Mouse (Mus musculus): ENCODE results near the gene Rassf1. TPM values are rescaled to one million over a fixed set of nuclear protein-coding genes. Genes with fewer than 3 reads are reported as not detected.

The Rassf1 gene
- polyA plus RNA-seq, 1 experiment from 2014 or later, result 54.1 TPM

DNA sequence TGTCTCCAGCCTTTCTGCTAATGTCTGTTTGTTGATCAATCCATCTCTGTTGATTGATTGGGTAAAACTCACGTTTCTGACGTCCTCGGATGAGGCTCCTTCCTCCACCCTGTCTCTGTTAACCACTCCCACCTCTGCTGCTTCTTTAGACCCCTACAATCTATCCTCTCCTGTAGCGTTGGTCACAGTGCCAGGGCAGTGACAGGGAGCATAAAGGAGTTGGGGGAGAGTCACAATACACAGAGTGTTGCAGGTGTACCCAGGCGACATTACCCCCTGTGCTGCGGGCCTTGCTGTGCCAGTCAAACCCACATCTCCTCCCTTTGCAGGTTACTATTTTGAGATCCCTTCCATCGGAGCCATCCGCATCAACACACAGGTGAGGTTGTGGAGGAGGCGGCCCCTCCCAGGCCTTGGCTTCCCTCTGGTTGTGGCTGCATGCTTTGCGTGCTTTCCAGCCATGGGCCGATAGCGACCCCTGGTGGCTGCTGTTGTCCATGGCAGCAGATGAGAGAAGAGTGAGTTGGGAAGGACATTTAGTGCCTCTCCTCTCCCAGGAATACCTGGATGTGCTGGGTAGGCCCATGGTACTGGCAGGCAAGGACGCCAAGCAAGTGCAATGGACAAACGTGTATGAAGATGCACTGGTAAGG lies 36.9 kb upstream of the Rassf1 start:
- Histone ChIP-seq H3K27ac (ENCODE audit: low read length) (no peak overlapping the region), H3K4me3 (ENCODE audit: low read depth, low read length) (no peak overlapping the region), H3K9ac (replicated peaks; ENCODE audit: low read depth, low read length) (no peak overlapping the region), H3K9me3 (ENCODE audit: control insufficient read depth, low read depth, low read length) (no peaks in the 10 kb centered on the region), H3K4me1 (ENCODE audit: control insufficient read depth, insufficient read depth, low read length) (no peaks in the 10 kb centered on the region), H3K4me2 (replicated peaks; ENCODE audit: low read depth, low read length) (no peak overlapping the region), H3K36me3 (ENCODE audit: control insufficient read depth, insufficient read depth, low read length) (no peaks in the 10 kb centered on the region), H3K27me3 (ENCODE audit: control insufficient read depth, insufficient read depth, low read length) (no peaks in the 10 kb centered on the region)
- WGBS, result 17% methylated on average over 14 of the region's 14 CpGs
- 0 out of 2 replicates have a peak, but pooled peaks have one; percentile 16 for ATAC-seq (ENCODE audit: insufficient number of reproducible peaks, insufficient read depth, low FRiP score, low read depth)

DNA sequence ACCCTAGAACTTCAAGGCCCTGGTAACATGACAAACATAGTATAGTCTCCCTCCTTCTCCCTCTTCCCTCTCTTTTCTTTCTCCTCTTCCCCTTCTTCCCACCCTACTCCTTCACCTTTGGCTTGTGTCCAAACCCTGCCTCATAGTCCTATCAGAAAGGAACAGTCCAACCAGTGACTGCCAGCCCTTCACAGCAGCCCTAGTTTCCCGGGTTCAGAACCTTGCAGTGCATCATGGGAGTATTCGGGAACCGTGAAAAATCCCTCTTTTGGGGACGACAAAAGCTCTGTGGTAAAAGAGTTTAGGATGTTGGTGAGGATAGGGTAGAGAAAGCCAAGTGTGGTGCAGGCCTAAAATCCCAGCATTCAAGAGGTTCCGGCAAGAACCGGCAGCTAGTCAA lies 31.0 kb upstream of the Rassf1 start:
- Histone ChIP-seq H3K4me1 (ENCODE audit: control insufficient read depth, insufficient read depth, low read length) (peaks cover 13% of the 10 kb centered on the region), H3K9me3 (ENCODE audit: control insufficient read depth, low read depth, low read length) (no peaks in the 10 kb centered on the region), H3K4me2 (replicated peaks; ENCODE audit: low read depth, low read length) (no peak overlapping the region), H3K27me3 (ENCODE audit: control insufficient read depth, insufficient read depth, low read length) (no peaks in the 10 kb centered on the region), H3K9ac (replicated peaks; ENCODE audit: low read depth, low read length) (no peak overlapping the region), H3K27ac (ENCODE audit: low read length) (no peak overlapping the region), H3K36me3 (ENCODE audit: control insufficient read depth, insufficient read depth, low read length) (no peaks in the 10 kb centered on the region), H3K4me3 (ENCODE audit: low read depth, low read length) (no peak overlapping the region)
- 67% methylated on average over 6 of the region's 6 CpGs for WGBS
- no peak for ATAC-seq (ENCODE audit: insufficient number of reproducible peaks, insufficient read depth, low FRiP score, low read depth)

DNA sequence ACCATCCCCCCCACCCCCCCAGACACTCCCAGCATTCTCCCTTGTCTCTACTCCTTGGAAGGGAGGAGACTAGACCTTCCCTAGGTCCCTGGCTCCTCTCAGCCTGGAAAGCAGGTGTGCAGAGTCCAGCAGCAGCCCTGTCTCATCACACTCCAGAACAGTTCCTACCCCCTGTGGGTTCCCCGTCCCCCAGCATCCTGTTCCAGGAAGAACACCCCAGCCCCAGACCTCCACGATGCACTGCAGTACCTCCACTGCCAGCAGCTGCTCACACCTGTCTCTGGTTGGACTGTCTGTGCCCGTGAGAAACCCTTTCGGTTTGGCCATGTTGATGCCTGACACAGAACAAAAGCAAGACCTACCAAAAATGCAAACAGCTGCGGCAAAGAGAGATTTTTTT lies 30.2 kb upstream of the Rassf1 start:
- peak overlapping the region; percentile 42; the same call in 1 of the 2 replicates for H3K4me2 ChIP-seq (replicated peaks; ENCODE audit: low read depth, low read length)
- no peak overlapping the region for H3K9ac ChIP-seq (replicated peaks; ENCODE audit: low read depth, low read length)
- H3K4me1 ChIP-seq (ENCODE audit: control insufficient read depth, insufficient read depth, low read length), result peaks cover 13% of the 10 kb centered on the region
- H3K4me3 ChIP-seq (ENCODE audit: low read depth, low read length), result no peak overlapping the region
- 0 out of 2 replicates have a peak, but pooled peaks cover 8% of the 10 kb centered on the region for H3K27me3 ChIP-seq (ENCODE audit: control insufficient read depth, insufficient read depth, low read length)
- WGBS, result 29% methylated on average over 5 of the region's 5 CpGs
- peak; percentile 10; the same call in 1 of the 2 replicates for ATAC-seq (ENCODE audit: insufficient number of reproducible peaks, insufficient read depth, low FRiP score, low read depth)
- no peaks in the 10 kb centered on the region for H3K36me3 ChIP-seq (ENCODE audit: control insufficient read depth, insufficient read depth, low read length)
- no peaks in the 10 kb centered on the region for H3K9me3 ChIP-seq (ENCODE audit: control insufficient read depth, low read depth, low read length)
- H3K27ac ChIP-seq (ENCODE audit: low read length), result no peak overlapping the region

DNA sequence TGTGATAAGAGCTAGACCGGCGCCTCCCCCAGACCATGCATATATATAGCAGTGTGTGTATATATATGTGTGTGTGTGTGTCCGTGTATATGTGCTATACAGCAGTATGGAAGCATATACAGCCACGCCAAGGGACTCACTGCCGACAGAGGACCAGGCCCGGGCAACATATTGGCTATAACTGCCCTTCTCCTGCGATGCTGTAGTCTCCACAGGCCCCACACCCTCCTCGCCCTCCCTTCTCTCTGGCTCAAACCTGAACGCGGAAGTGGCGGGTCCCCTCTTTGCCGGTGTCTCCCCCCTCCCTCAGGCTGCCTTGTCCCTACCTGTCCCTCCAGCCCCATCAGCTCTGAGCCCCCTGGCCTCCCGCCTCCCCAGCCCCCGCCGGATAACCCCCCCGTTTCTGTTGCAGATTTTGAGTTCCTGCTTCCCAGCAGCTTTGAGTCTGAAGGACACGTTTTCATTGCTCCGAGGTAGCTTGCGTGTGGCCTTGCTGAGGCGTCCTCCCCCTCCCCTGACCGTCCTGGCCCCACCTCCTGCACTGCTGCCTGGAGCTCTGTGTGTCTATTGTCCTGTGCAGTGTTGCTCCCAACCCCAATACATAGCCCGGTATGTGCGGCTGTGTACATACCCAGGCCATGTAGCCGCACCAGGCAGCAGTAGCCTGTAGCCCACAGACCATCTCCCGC lies 29.5 kb upstream of the Rassf1 start:
- H3K4me3 ChIP-seq (ENCODE audit: low read depth, low read length), result 0 out of 2 replicates have a peak overlapping the region, but pooled peaks have one; percentile 5
- peak; percentile 69 for ATAC-seq (ENCODE audit: insufficient number of reproducible peaks, insufficient read depth, low FRiP score, low read depth)
- H3K36me3 ChIP-seq (ENCODE audit: control insufficient read depth, insufficient read depth, low read length), result no peaks in the 10 kb centered on the region
- 20% methylated on average over 24 of the region's 25 CpGs for WGBS
- peak overlapping the region; percentile 42 for H3K4me2 ChIP-seq (replicated peaks; ENCODE audit: low read depth, low read length)
- peaks cover 13% of the 10 kb centered on the region for H3K4me1 ChIP-seq (ENCODE audit: control insufficient read depth, insufficient read depth, low read length)
- H3K27ac ChIP-seq (ENCODE audit: low read length), result peak overlapping the region; percentile 44; the same call in 1 of the 2 replicates
- 0 out of 2 replicates have a peak, but pooled peaks cover 8% of the 10 kb centered on the region for H3K27me3 ChIP-seq (ENCODE audit: control insufficient read depth, insufficient read depth, low read length)
- H3K9me3 ChIP-seq (ENCODE audit: control insufficient read depth, low read depth, low read length), result no peaks in the 10 kb centered on the region
- H3K9ac ChIP-seq (replicated peaks; ENCODE audit: low read depth, low read length), result 0 out of 2 replicates have a peak overlapping the region, but pooled peaks have one; percentile 6

DNA sequence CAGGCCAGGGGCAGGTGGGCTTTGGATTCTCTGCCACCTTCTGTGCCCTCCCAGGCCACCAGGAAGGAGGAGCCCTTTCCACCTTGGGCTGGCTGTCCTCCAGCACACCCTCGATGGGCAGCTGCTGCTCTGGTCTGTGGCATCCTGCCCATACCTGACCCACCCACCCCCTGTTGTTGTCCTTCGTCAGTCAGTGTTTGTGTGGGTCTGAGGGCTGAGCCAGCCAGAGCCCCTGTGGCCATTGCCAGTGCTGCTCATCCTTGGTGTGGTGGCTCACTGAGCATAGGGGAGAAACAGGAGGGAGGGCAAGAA lies 29.0 kb upstream of the Rassf1 start:
- ATAC-seq (ENCODE audit: insufficient number of reproducible peaks, insufficient read depth, low FRiP score, low read depth), result no peak
- 29% methylated on average over 2 of the region's 2 CpGs for WGBS
- Histone ChIP-seq H3K36me3 (ENCODE audit: control insufficient read depth, insufficient read depth, low read length) (no peaks in the 10 kb centered on the region), H3K4me1 (ENCODE audit: control insufficient read depth, insufficient read depth, low read length) (peaks cover 13% of the 10 kb centered on the region), H3K27me3 (ENCODE audit: control insufficient read depth, insufficient read depth, low read length) (0 out of 2 replicates have a peak, but pooled peaks cover 8% of the 10 kb centered on the region), H3K9me3 (ENCODE audit: control insufficient read depth, low read depth, low read length) (no peaks in the 10 kb centered on the region), H3K27ac (ENCODE audit: low read length) (peak overlapping the region; percentile 44; the same call in 1 of the 2 replicates), H3K4me3 (ENCODE audit: low read depth, low read length) (no peak overlapping the region), H3K4me2 (replicated peaks; ENCODE audit: low read depth, low read length) (peak overlapping the region; percentile 42), H3K9ac (replicated peaks; ENCODE audit: low read depth, low read length) (no peak overlapping the region)

DNA sequence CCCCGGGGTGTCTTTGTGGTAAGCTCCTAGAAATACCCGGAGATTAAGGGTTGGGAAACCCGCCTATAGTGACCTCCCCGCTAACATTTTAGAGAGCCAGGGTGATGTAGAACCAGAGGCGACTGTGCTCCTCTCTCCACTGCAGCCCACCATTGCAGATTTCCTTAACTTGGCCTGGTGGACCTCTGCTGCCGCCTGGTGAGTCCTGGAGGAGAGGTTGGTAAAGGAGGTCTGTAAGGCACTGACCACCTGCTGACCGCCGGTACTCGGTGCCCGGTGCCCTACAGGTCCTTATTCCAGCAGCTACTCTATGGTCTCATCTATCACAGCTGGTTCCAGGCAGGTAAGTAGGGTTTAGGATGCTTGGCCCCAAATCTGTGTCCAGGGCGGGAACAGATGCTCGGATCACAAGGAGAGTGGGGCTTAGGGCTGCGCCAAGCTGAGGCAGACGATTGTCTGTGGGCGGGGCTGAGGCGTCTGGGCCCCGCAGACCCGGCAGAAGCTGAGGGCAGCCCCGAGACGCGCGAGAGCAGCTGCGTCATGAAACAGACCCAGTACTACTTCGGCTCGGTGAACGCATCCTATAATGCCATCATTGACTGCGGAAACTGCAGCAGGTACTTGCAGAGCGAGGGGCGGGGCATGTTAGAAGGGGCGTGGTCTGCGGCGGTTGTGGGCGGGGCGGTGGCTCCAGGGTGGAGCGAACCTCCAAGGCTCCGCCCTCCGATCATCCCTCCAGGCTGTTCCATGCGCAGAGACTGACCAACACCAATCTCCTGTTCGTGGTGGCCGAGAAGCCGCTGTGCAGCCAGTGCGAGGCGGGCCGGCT lies 24.9 kb upstream of the Rassf1 start:
- Histone ChIP-seq H3K4me1 (ENCODE audit: control insufficient read depth, insufficient read depth, low read length) (peaks cover 7% of the 10 kb centered on the region), H3K9ac (replicated peaks; ENCODE audit: low read depth, low read length) (no peak overlapping the region), H3K4me3 (ENCODE audit: low read depth, low read length) (peak overlapping the region; percentile 29), H3K27me3 (ENCODE audit: control insufficient read depth, insufficient read depth, low read length) (0 out of 2 replicates have a peak, but pooled peaks cover 8% of the 10 kb centered on the region), H3K9me3 (ENCODE audit: control insufficient read depth, low read depth, low read length) (no peaks in the 10 kb centered on the region), H3K4me2 (replicated peaks; ENCODE audit: low read depth, low read length) (peak overlapping the region; percentile 72), H3K36me3 (ENCODE audit: control insufficient read depth, insufficient read depth, low read length) (no peaks in the 10 kb centered on the region), H3K27ac (ENCODE audit: low read length) (no peak overlapping the region)
- WGBS, result 5% methylated on average over 44 of the region's 44 CpGs
- peak; percentile 76 for ATAC-seq (ENCODE audit: insufficient number of reproducible peaks, insufficient read depth, low FRiP score, low read depth)

DNA sequence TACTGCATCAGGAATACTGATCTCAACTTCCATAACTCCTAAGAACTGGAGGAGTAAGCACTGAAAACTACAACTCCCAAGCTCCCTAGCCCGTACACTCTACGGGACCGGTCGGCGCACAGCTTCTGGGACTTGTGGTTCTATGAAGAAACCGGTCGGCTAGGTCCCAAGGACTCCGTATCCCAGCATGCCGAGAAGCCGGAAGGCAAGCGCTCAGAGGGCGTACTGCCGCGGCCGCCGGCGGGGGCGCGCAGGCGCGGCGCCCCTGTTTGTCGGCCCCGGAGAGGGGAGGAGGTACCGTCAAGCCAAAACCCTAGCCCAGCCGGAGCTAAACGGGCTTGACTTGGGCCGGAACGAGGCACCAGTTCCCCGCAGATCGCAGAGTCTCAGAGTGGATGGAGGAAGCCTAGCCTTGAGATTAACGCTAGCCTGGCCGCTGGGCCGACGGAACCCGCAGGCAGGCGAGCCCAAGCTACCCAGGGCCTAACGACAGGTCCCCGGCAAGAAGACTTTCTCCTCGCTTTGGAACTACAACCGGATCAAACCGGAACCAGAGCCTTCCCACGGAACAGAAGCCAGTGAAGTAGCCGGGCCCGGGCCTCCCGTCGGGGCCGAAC lies 17.5 kb upstream of the Rassf1 start, which contains the start of gene Tmem115:
TSS of gene Tmem115 (plus strand) at position 155 of the 617 bp plus-strand sequence.
- Histone ChIP-seq H3K9me3 (ENCODE audit: control insufficient read depth, low read depth, low read length) (no peaks in the 10 kb centered on the region), H3K4me2 (replicated peaks; ENCODE audit: low read depth, low read length) (peak within 1 kb of the TSS; percentile 91), H3K27ac (ENCODE audit: low read length) (peak within 1 kb of the TSS; percentile 77), H3K4me3 (ENCODE audit: low read depth, low read length) (peak within 1 kb of the TSS; percentile 83), H3K27me3 (ENCODE audit: control insufficient read depth, insufficient read depth, low read length) (no peaks in the 10 kb centered on the region), H3K36me3 (ENCODE audit: control insufficient read depth, insufficient read depth, low read length) (peaks cover 14% of the 10 kb centered on the region), H3K4me1 (ENCODE audit: control insufficient read depth, insufficient read depth, low read length) (peaks cover 19% of the 10 kb centered on the region), H3K9ac (replicated peaks; ENCODE audit: low read depth, low read length) (peak within 1 kb of the TSS; percentile 85)
- WGBS, result under 1% methylated on average over 47 of the region's 48 CpGs
- ATAC-seq (ENCODE audit: insufficient number of reproducible peaks, insufficient read depth, low FRiP score, low read depth), result peak; percentile 97

All from stomach, embryonic 14.5 days (tissue).